Mouse (Mus musculus) ES-E14 (cell line): Measurements from ENCODE around the gene Dab2. TPM values are rescaled to one million over a fixed set of nuclear protein-coding genes. Genes with fewer than 3 reads are reported as not detected.

ENCODE experiments used
- DNase-seq: peaks from one replicate; pipeline ENCODE4 v3.0.0-alpha.2; 2013; ENCODE audit warnings: low read depth, low spot score
- H3K27ac ChIP-seq: 2 replicates; pipeline ENCODE4 v1.5.1; 2012; ENCODE audit warnings: low read depth, mild to moderate bottlenecking, low read length, moderate library complexity, mixed read lengths; ENCODE audit not compliant: poor library complexity, insufficient read depth, severe bottlenecking
- H3K36me3 ChIP-seq: 2 replicates; pipeline ENCODE4 v1.6.1; 2012; ENCODE audit warnings: mild to moderate bottlenecking, low read length, moderate library complexity, mixed read lengths; ENCODE audit not compliant: control insufficient read depth, poor library complexity, insufficient read depth, severe bottlenecking
- H3K4me1 ChIP-seq, 2 experiments: fragments of 150-350 bp in 1 of 2; sonication (generic) in 1 of 2; 2 replicates each; pipeline ENCODE4 v1.6.1; 2012; ENCODE audit warnings: low read length in 2 of 2, mild to moderate bottlenecking in 1 of 2, mixed read lengths in 1 of 2; ENCODE audit not compliant: control insufficient read depth in 2 of 2, insufficient read depth in 2 of 2, poor library complexity in 1 of 2
- H3K4me3 ChIP-seq, 2 experiments: fragments of 150-350 bp in 1 of 2; sonication (generic) in 1 of 2; 2 replicates each; pipeline ENCODE4 v1.5.1; 2012; ENCODE audit warnings: low read length in 2 of 2, low read depth in 1 of 2, mild to moderate bottlenecking in 1 of 2, mixed read lengths in 1 of 2; ENCODE audit not compliant: insufficient read depth in 1 of 2, poor library complexity in 1 of 2, severe bottlenecking in 1 of 2
- H3K9ac ChIP-seq: 2 replicates; pipeline ENCODE4 v1.6.1; 2012; ENCODE audit warnings: low read depth, mild to moderate bottlenecking, low read length, mixed read lengths; ENCODE audit not compliant: poor library complexity, insufficient read depth, severe bottlenecking
- H3K9me3 ChIP-seq: fragments of 150-350 bp; sonication (generic); 2 replicates; pipeline ENCODE4 v1.6.1; 2012; ENCODE audit warnings: low read depth, mild to moderate bottlenecking, low read length; ENCODE audit not compliant: control insufficient read depth, insufficient read depth
- CHD2 ChIP-seq: IDR thresholded peaks from 2 replicates; pipeline ENCODE4 v1.6.1; 2014; ENCODE audit warnings: mild to moderate bottlenecking, low read depth, low read length, inconsistent platforms
- HCFC1 ChIP-seq: IDR thresholded peaks from 2 replicates; pipeline ENCODE4 v1.6.1; 2012; ENCODE audit warnings: low read length, inconsistent platforms, borderline replicate concordance; ENCODE audit not compliant: insufficient read depth
- MAFK ChIP-seq: IDR thresholded peaks from 2 replicates; pipeline ENCODE4 v1.6.1; 2014; ENCODE audit warnings: mild to moderate bottlenecking, low read depth, low read length, inconsistent platforms; ENCODE audit not compliant: insufficient read depth
- ZC3H11A ChIP-seq: IDR thresholded peaks from 2 replicates; pipeline ENCODE4 v1.6.1; 2012; ENCODE audit warnings: low read depth, mild to moderate bottlenecking, inconsistent platforms, low read length, borderline replicate concordance
- ZNF384 ChIP-seq: IDR thresholded peaks from 2 replicates; pipeline ENCODE4 v1.6.1; 2012; ENCODE audit warnings: low read depth, low read length, inconsistent platforms
- in situ Hi-C, 2 experiments: fragments of 600-800 bp; cut with MboI; formaldehyde crosslinking; loops; one replicate each; pipeline ENCODE4 v1.15.1; 2025; ENCODE audit warnings: low sequenced_read_pairs in 2 of 2, inconsistent platforms in 1 of 2; ENCODE audit not compliant: unreplicated experiment in 2 of 2
- total RNA-seq: library from RNA; depleted of rRNA; stranded (reverse); fragments of 300-350 nt; gene quantifications from 2 replicates; pipeline ENCODE4 v1.2.3, GENCODE M21; 2012

Dab2 gene
- total RNA-seq, 1 experiment = 11.5 TPM

DNA sequence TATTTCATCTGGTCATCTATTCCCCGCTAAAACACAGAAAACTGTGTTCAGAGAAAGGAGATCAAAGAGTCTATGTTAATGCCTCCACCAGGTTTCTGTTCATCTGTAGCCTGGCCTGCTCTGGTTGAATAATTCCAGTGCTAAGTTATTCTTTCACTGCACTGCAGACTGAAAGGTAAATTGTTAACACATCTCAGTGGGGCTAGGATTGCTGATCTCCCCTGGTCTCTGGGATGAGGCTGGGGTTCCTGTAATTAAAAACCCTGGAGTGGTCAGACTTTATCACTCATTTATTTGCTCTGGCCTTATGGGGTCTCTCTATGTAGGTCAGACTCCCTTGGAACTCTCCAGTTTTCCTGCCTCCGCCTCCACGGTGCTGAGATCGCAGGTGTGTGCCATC is 21.7 kb downstream of the Dab2 start:
- Histone ChIP-seq H3K9ac (no peak overlapping the region), H3K9me3 (no peaks in the 10 kb centered on the region), H3K4me3 (no peak overlapping the region), H3K36me3 (no peaks in the 10 kb centered on the region), H3K27ac (no peak overlapping the region), H3K4me1 (no peaks in the 10 kb centered on the region)
- DNase-seq = no peak
- TF ChIP-seq ZC3H11A (no peak), CHD2 (no peak), ZNF384 (no peak), HCFC1 (no peak), MAFK (no peak)
- in situ Hi-C loops = no loop called here

- no peak overlapping the region for H3K4me3 ChIP-seq
- no peak for TF ChIP-seq ZC3H11A
- no peak for TF ChIP-seq HCFC1
- TF ChIP-seq ZNF384 = no peak
- TF ChIP-seq CHD2 = no peak
- TF ChIP-seq MAFK = no peak
- H3K9me3 ChIP-seq = no peaks in the 10 kb centered on the region
- H3K27ac ChIP-seq = no peak overlapping the region
- no peaks in the 10 kb centered on the region for H3K36me3 ChIP-seq
- no peak for DNase-seq
- in situ Hi-C loops = no loop called here
- no peaks in the 10 kb centered on the region for H3K4me1 ChIP-seq
- no peak overlapping the region for H3K9ac ChIP-seq
These were observed 22.7 kb downstream of the Dab2 start for GRCm38 (mm10) chr15:6322311-6322710.

DNA sequence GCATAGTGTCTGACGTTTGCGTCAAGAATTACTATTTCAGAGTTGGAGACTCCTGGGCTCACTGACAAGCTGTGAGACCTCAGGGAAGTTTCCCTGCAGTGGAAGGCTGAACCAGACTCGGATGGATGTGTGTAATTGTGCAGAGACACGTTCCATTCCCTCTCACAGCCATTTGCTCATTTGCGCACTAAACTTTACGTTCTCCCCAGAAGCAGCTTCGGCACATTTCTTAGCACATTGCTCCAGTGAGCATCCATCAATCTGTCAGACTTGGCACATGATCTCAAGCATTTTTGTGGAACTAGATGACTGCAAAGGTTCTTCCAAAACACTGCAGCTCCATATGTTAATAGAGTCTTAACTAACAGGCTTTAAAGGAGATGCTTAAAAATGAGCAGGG is 24.0 kb downstream of the Dab2 start:
- no peak overlapping the region for H3K9ac ChIP-seq
- H3K9me3 ChIP-seq = no peaks in the 10 kb centered on the region
- in situ Hi-C loops = no loop called here
- H3K4me1 ChIP-seq = no peaks in the 10 kb centered on the region
- H3K27ac ChIP-seq = no peak overlapping the region
- no peak for TF ChIP-seq MAFK
- TF ChIP-seq HCFC1 = no peak
- TF ChIP-seq ZNF384 = no peak
- no peak for TF ChIP-seq ZC3H11A
- no peak for TF ChIP-seq CHD2
- H3K4me3 ChIP-seq = no peak overlapping the region
- DNase-seq = no peak
- H3K36me3 ChIP-seq = no peaks in the 10 kb centered on the region

- no peak overlapping the region for H3K4me3 ChIP-seq
- in situ Hi-C loops = no loop called here
- TF ChIP-seq HCFC1 (no peak), ZNF384 (no peak), CHD2 (no peak), MAFK (no peak), ZC3H11A (no peak)
These were observed 25.9 kb downstream of the Dab2 start for GRCm38 (mm10) chr15:6325443-6325842.

DNA sequence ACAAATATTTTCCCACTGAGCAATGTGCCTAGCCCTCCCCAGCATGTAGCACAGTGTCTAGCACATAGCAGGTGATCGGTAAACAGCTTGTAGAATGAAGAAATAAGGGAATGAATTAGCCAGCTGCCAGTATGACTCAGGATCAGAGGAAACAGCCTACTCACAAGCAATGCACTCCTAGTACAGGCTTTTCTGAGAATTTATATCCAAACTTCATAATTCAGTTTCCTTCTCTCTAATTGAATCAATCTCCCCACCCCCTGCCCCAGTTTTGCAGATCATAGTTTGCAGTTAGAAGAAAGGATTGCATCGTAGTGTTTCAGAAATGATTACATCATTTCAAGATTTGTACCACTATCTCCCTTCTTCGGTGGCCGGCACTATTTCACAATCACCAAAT is 26.4 kb downstream of the Dab2 start:
- no peak overlapping the region for H3K4me3 ChIP-seq
- H3K36me3 ChIP-seq = no peaks in the 10 kb centered on the region
- in situ Hi-C loops = no loop called here
- H3K9me3 ChIP-seq = no peaks in the 10 kb centered on the region
- no peak for TF ChIP-seq ZNF384
- no peak for TF ChIP-seq CHD2
- no peak for TF ChIP-seq MAFK
- no peak for TF ChIP-seq HCFC1
- H3K27ac ChIP-seq = no peak overlapping the region
- DNase-seq = no peak
- H3K9ac ChIP-seq = no peak overlapping the region
- no peaks in the 10 kb centered on the region for H3K4me1 ChIP-seq

More at GRCm38 (mm10) chr15:6325443-6325842, 25.9 kb downstream of the Dab2 start:
- no peak for DNase-seq
- no peak overlapping the region for H3K27ac ChIP-seq
- H3K36me3 ChIP-seq = no peaks in the 10 kb centered on the region
- no peaks in the 10 kb centered on the region for H3K4me1 ChIP-seq
- no peak overlapping the region for H3K9ac ChIP-seq
- no peaks in the 10 kb centered on the region for H3K9me3 ChIP-seq
